Mouse (Mus musculus) spleen, adult 12 weeks (tissue): Measurements from ENCODE around the gene Pebp1.

ENCODE experiments used
- DNase-seq: peaks from one replicate; pipeline ENCODE4 v3.0.0; 2022; ENCODE audit warnings: low spot score

Pebp1 gene

DNA sequence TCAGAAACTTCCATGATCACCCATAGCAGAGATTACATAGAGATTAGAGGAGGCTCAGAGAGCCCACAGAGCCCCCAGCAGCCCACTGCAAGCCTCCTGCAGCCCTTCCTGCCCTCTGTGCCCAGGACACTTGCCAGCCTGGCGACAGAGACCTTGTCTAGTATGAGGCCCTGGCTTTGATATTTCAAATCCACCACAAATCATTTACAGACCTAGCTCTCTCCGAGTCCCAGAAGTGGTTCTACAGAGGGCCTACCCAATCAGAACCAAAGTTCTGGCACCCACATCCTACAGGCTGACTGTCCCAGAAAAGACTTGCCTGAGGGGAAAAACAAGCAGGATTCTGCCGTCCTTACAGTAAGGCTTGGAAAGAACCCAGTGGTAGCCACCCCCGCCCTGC lies 2.2 kb downstream of the Pebp1 start:
- no peak for DNase-seq

DNA sequence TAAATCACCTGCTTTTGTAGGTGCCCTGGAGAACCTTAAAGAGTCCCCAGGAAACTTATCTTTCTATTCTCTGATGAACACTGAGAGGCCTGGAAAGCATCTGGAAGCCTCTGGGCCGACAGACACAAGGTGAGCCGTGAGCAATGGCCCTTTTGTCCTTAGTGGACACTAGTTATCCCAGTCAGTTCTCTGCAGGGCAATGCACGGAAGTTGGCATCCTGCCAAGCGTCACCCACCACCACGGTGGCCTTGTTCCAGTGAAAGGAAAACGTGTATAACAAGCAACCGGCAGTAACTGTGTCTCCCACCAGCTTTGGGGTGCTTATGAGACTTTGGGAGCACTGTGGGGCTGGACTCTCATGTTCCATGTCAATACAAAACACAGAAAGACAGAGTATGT lies 2.7 kb downstream of the Pebp1 start:
- DNase-seq = no peak

GRCm38 (mm10) chr5:117284029-117284428 lies 3.4 kb downstream of the Pebp1 start:
- DNase-seq = no peak

DNA sequence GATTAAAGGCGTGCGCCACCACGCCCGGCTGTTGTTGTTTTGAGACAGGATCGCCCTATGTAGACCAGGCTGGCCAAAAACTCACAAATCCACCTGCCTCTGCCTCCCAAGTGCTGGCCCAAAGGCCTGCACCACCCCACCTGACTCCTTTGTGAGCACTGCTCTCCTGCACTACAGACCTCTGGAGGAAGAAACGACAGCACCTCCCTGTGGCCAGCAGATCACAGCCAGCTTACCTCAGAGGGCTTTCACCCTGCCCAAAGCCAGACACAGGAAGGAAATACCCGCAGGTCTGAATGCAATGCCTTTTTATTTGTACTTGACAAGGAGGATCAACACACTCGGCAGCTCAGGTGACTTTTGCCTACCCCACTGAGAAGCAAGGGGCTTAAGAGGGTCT lies 5.1 kb downstream of the Pebp1 start:
- DNase-seq = no peak

DNA sequence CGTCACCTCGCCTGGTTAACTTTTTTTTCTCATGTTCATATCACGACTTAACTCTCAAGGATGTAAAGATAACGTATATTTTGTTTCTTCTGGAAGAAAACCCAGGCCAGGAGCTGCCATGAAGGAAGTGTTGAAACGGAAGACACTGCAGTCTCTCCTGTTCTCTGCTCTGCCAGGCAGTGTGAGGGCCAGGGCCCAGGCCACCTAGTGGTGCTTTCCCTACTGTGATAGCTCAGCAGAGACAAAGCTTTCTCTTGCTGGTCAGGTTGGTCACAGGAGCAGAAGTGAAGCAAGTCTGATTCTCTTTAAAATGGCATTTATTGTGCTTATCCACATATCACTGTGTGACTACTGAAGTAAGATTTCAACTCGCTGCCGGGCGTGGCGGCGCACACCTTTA lies 5.9 kb downstream of the Pebp1 start:
- DNase-seq = no peak

DNA sequence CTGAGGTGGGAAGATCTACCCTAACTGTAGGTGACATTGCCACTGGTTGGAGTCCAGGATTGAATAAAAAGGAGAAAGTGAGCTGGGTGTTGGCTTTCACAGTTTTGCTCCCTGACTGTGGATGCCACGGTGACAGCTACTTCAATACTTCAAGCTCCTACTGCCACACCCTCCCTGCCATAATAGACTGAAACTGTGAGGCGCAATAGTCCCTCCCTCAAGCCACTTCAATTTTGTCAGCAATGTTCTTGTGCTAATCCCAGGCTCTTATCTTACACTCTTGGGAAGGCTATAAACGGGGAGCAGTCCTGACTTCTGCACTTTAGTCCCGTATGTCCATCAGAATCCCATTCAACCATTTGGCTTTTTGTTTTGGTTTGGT lies 7.8 kb downstream of the Pebp1 start:
- DNase-seq = no peak

DNA sequence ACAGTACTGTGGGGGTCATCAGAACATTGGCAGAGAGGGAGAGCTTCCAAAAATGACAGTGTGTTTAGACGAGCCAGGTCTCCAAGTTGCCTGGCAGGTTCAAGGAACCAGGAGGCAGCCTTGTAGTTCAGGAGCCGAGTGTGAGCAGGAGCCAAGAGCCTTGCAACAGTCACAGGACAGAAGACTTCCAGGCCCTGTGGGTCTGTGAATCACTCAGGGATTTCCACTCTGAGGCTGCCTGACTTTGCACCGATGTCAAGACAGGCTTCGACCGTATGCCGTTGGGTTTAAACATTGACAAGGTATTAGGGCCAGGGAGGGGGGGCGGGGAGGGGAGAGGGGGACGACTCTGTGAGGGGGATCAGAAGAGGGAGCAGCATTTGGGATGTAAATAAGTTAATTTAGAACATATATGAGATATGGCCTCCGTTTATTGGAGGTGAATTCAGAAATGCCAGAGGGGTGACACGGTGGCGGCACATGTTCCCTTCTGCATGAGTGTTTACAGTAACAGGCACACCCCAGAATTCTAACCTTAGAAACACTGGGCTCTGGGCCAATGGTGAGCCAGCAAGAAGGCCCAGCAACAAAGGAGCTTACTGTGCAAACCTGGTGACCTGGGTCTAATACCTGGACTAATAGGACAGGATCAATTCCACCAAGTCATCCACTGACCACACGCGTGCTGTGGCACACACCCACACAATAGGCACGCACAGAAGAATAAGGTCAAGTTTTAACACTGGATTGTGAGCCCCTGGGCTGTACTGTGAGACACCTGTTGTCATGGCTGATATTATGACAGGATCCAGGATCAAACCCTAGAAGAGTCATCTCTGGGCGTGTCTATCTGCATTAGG lies 8.4 kb downstream of the Pebp1 start:
- no peak for DNase-seq

- no peak for DNase-seq
These were observed 9.6 kb downstream of the Pebp1 start for GRCm38 (mm10) chr5:117277784-117278183.

DNA sequence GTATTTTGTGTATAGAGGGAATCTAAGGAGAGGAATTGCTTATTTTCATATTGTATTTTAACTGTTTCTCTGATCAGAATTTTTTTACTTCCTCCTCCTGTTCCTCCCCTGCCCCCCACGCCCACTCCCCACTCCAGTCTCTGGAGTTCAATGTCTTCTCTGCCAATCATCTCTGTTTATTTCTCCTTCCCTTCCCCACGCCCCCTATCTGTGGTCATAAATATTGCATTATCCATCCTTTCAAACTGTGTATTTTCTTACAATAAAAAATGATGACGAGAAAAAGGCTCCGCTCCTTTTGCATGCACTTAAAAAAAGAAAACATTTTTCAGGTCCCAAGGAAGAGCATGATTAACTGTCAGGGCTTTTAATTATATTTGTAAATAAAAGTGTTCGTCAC lies 12.6 kb downstream of the Pebp1 start:
- no peak for DNase-seq

DNA sequence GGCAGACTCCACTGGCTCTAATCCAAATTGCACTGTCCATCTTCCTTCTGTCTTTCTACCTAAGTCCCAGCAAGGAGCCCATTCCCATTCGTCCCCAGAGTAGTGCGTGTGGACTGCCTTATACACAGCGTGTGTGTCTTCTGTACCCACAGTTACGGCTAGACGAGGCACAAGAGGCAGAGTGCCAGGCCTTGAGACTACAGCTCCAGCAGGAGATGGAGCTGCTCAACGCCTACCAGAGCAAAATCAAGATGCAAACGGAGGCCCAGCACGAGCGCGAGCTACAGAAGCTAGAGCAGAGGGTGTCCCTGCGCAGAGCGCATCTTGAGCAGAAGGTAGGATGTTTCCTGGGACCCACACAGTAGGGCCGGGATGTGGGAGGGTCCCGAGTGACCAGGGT lies 15.5 kb downstream of the Pebp1 start:
- no peak for DNase-seq

DNA sequence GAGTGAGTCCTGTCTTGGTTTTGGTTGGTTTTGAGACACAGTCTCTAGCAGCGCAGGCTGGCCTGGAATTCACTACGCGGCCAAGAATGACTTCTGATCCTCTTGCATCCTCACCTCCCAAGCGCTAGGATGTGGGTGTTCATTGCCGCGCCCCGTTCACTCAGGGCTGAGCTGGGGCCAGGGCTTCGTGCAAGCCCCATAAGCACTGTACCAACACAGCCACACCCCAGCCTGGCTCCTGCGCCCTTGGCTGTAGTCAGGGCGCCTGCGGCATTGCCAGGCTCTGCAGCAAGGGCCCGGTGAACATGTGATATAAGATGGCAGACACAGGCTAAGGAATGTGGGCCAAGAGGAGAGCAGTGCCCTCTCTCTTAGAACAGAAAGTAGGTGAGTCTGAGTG lies 18.0 kb downstream of the Pebp1 start:
- no peak for DNase-seq

DNA sequence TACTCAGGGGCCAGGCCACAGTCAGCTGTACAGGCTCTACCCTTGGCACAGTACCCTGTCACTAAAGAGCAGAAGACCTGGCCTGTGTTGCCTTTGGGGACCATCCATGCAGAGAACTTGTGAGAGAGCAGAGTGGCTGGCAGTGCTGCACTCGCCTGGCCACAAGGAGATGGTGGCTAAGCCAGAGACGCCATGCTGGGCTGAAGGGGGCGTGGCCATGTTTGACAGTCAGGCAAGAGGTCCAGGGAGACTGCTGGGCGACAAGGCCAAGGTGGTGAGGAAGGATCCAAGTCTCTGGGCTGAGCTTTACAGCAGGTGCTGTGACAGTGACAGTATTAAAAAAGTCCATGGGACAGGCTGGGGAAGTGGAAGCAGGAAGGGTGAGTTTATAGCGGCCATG lies 18.7 kb downstream of the Pebp1 start:
- DNase-seq = no peak

DNA sequence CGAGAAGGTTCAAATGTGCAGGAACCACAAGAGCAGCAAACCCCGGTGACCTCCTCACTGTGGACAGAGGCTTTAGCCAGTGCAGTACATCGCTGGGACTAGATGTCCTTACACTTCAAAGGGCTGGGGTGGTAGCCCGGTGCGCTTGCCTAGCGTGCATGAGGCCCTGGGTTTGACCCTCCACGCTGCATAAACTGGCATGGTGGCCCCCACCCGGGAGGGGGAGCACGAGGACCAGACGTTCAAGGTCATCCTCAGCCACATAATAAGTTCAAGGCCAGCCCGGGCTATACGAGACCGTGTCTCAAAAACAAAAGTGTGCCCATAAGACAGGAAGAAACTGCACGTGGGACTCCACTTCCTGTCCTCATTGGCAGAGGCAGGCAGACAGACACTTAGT lies 19.5 kb downstream of the Pebp1 start:
- DNase-seq = no peak

- DNase-seq = no peak
These were observed 22.7 kb downstream of the Pebp1 start for GRCm38 (mm10) chr5:117264701-117265100.

- DNase-seq = no peak
These were observed 23.9 kb downstream of the Pebp1 start for GRCm38 (mm10) chr5:117263566-117263965.

- DNase-seq = no peak
These were observed 29.1 kb downstream of the Pebp1 start for GRCm38 (mm10) chr5:117258276-117258675.

- no peak for DNase-seq
These were observed 35.7 kb downstream of the Pebp1 start for GRCm38 (mm10) chr5:117251763-117252162.

DNA sequence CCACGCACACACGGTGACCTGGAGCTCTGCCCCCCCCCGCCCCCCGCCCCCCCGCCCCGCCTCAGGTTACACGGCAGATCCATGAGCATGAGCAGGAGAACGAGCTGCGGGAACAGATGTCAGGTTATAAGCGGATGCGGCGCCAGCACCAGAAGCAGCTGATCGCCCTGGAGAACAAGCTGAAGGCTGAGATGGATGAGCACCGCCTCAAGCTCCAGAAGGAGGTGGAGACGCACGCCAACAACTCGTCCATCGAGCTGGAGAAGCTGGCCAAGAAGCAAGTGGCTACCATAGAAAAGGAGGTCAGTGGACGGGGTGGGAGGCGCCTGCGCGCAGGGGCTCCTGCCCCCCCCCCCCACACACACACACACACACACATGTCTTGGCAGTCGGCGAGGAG lies 36.6 kb downstream of the Pebp1 start:
- DNase-seq = no peak

GRCm38 (mm10) chr5:117248351-117248750 lies 39.1 kb downstream of the Pebp1 start:
- no peak for DNase-seq

DNA sequence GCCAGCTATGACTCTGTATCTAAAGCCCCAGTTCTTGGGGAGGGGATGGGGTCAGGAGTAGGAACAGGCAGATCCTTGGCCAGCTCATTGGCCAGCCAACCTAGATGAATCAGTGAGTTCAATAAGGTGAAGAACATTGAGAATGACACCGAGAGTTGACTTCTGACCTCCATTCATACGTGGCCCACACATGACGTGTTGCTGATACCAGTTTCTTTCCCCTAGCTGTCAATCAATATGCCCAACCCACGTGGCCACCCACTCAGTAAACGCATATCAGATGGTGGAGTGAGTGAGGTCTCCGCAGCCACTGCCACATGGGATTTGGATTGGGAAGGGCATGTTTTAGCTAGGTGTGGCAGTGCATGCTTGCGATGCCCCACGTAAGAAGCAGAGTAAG lies 42.3 kb downstream of the Pebp1 start:
- DNase-seq = no peak

DNA sequence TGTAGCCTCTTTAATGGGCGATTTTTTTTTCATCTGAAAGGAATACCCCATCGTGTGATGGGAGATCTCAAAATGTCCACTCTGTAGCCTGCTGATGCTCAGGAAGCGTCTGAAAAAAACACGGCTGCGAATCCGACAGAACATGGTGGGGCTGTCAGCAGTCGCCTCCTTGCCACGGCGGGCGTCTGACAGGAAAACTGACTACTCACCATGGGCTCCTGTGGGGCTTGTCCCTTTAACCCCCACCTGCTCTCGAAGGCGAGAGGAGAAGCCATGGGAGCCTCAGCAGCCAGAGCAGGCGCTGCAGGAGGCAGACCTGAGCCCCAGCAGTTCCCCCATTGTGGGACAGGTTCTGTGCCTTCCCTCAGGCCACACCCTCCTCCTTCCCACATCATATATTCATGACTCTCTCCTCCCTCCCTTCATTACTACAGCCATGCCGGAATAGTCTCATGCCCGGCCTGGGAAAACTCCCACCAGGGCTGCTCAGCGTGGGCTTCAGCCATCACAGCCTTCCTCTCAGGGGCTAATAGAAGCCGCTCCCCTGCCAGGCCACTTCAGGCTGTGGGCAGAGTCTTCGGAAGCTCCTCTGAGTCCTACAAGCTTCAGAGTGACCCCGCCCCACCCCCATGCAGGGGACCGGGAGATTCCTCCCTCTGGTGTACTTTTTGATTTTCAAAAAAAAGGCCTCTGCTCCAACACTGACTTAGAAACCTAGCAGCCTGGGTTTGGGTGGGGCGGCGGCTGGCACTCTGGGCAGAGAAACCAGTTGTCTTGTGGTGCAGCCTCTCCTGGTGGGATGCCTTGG lies 44.5 kb downstream of the Pebp1 start:
- no peak for DNase-seq

DNA sequence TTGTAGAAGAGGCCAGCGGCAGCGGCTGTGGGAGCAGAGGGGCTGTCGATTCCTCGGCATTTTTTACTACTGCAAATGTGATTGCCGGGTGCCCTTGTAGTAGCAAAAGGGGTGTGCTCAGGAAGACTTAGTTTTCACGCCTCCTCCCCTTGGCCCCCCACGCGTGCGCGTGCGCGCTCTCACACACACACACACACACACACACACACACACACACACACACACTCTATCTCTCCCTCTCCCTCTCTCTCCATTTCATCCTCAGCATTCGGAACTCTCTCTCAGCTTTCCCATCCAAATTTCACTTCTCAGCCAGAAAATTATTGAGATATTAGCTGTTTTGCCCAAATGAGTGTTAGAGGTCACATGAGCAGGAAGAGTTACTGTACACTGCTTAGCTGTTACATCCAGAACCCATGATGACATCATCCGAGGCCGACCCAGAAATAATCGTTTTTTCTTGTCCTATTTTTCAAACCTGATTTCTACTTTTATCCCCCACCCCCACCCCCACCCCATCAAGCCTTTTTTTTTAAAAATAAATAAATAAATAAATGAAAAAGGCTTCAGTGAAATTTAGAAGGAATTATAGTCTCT lies 45.4 kb downstream of the Pebp1 start:
- DNase-seq = no peak

DNA sequence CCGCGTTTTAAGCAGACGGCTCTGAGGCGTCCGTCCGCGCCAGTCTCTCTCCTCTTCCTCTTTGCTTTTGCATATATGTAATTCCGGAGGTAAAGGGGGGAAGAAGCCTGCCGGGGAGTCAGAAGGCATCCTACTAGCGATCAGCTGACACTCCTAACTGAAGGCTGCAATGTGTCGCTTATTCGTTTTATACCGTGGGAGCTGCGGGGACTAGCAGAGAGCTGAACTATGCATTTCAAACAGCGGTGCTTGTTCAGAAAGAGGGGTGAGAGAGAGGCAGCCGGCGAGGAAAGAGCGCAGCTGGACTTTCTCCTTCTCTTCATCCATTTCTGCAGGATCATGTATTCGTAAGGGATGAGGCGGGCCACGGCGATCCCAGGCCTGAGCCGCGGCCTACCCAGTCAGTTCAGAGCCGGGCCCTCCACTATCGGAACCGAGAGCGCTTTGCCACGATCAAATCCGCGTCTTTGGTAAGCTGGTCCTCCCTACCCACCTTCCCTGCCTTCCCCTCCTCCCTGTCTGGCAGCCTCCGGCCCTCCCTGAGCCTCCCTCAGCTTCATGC lies 46.6 kb downstream of the Pebp1 start:
- no peak for DNase-seq
